Mouse (Mus musculus): ENCODE data around the gene Adamts9.

The Adamts9 gene

GRCm38 (mm10) chr6:92862599-92862998 is 80.7 kb downstream of the Adamts9 start:
- DNase-seq (ENCODE audit: low spot score in 2 of 2): no peak

GRCm38 (mm10) chr6:92860285-92860912 is 82.9 kb downstream of the Adamts9 start:
- DNase-seq (ENCODE audit: low spot score in 2 of 2): no peak

GRCm38 (mm10) chr6:92858721-92859510 is 84.4 kb downstream of the Adamts9 start:
- no peak for DNase-seq (ENCODE audit: low spot score in 2 of 2)

- no peak for DNase-seq (ENCODE audit: low spot score in 2 of 2)
Measured at GRCm38 (mm10) chr6:92857761-92858160, 85.5 kb downstream of the Adamts9 start.

GRCm38 (mm10) chr6:92854873-92855272 is 88.4 kb downstream of the Adamts9 start:
- no peak for DNase-seq (ENCODE audit: low spot score in 2 of 2)

GRCm38 (mm10) chr6:92850250-92850649 is 93.0 kb downstream of the Adamts9 start:
- peak in 1 of 2 experiments; percentile 48 for DNase-seq (ENCODE audit: low spot score in 2 of 2)

- peak in 1 of 2 experiments; percentile 26 for DNase-seq (ENCODE audit: low spot score in 2 of 2)
Measured at GRCm38 (mm10) chr6:92849208-92849607, 94.1 kb downstream of the Adamts9 start.

- no peak for DNase-seq (ENCODE audit: low spot score in 2 of 2)
Measured at GRCm38 (mm10) chr6:92846614-92847013, 96.7 kb downstream of the Adamts9 start.

- DNase-seq (ENCODE audit: low spot score in 2 of 2): no peak
Measured at GRCm38 (mm10) chr6:92845898-92846297, 97.4 kb downstream of the Adamts9 start.

GRCm38 (mm10) chr6:92843474-92843873 is 99.8 kb downstream of the Adamts9 start:
- DNase-seq (ENCODE audit: low spot score in 2 of 2): no peak

GRCm38 (mm10) chr6:92842000-92842399 is 101.3 kb downstream of the Adamts9 start:
- no peak for DNase-seq (ENCODE audit: low spot score in 2 of 2)

- DNase-seq (ENCODE audit: low spot score in 2 of 2): no peak
Measured at GRCm38 (mm10) chr6:92831106-92831505, 112.2 kb downstream of the Adamts9 start.

- no peak for DNase-seq (ENCODE audit: low spot score in 2 of 2)
Measured at GRCm38 (mm10) chr6:92829148-92829547, 114.1 kb downstream of the Adamts9 start.

GRCm38 (mm10) chr6:92827360-92827759 is 115.9 kb downstream of the Adamts9 start:
- no peak for DNase-seq (ENCODE audit: low spot score in 2 of 2)

- DNase-seq (ENCODE audit: low spot score in 2 of 2): no peak
Measured at GRCm38 (mm10) chr6:92826561-92826960, 116.7 kb downstream of the Adamts9 start.

GRCm38 (mm10) chr6:92823991-92824390 is 119.3 kb downstream of the Adamts9 start:
- DNase-seq (ENCODE audit: low spot score in 2 of 2): no peak

GRCm38 (mm10) chr6:92822006-92822405 is 121.3 kb downstream of the Adamts9 start:
- no peak for DNase-seq (ENCODE audit: low spot score in 2 of 2)

- no peak for DNase-seq (ENCODE audit: low spot score in 2 of 2)
Measured at GRCm38 (mm10) chr6:92821606-92822005, 121.7 kb downstream of the Adamts9 start.

- no peak for DNase-seq (ENCODE audit: low spot score in 2 of 2)
Measured at GRCm38 (mm10) chr6:92817661-92818060, 125.6 kb downstream of the Adamts9 start.

GRCm38 (mm10) chr6:92816311-92816751 is 127.0 kb downstream of the Adamts9 start, which contains the start of gene A730049H05Rik:
Gene A730049H05Rik (plus strand): TSS chr6:92816478.
- DNase-seq (ENCODE audit: low spot score in 2 of 2): no peak

- DNase-seq (ENCODE audit: low spot score in 2 of 2): peak in 1 of 2 experiments; percentile 68
Measured at GRCm38 (mm10) chr6:92812702-92813370, 130.5 kb downstream of the Adamts9 start.

- no peak for DNase-seq (ENCODE audit: low spot score in 2 of 2)
Measured at GRCm38 (mm10) chr6:92811566-92811965, 131.7 kb downstream of the Adamts9 start.
